Mouse (Mus musculus): Measurements from ENCODE around the gene Foxp1. TPM values are rescaled to one million over a fixed set of nuclear protein-coding genes. Genes with fewer than 3 reads are reported as not detected.

The Foxp1 gene
- total and polyA plus RNA-seq, 3 experiments: 16.1 to 42.0 TPM; not detected in 1

DNA sequence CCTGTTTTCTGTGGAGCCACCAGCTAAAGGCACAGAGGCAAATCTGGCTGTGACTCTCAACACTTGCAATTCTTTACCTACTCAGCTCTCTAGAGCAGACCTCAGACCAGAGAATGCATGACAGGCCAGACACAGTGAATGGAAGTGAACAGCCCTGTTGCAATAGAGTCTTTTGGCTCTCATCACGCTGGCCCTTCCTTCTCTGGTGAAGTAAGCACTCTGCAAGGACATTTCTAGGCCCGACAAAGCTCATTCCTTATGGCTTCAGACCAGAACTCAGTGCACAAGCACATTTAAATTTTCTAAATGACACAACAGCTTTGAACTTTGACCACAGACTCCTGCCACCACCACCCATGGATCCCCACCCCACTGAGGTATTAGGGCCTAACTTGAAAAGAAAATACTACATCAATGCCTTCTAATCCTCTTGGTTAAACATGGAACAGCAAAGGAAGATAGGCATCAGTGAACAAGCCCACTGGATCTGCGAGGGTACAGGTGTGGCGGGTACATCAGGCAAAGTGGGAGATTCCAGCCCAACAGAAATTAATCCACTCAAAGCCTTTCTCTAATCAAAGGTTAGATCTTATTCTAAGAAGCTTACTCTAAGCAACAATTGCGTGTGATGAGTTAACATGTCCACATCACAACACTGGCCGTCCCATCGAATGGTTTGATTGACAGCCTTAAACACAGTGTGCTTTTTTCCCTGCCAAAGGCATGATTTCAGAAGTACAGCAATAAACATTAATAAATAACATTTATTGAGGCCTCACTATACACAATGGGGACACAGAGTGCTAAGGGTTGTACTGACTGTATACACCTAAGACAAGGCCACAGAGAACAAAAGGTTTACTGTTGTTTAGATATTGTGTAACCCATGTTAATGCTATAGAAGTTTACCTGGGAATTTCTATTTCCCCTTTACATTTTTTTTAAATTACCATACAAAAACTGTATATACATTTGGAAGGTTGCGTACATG, 401.4 kb downstream of the Foxp1 start:
- no peak for DNase-seq (ENCODE audit: low read depth, low spot score)
- no peaks in the 10 kb centered on the region for H3K27me3 ChIP-seq (ENCODE audit: control insufficient read depth in 1 of 2, insufficient read depth in 2 of 2, low read length in 2 of 2)
- no peaks in the 10 kb centered on the region for H3K4me1 ChIP-seq (ENCODE audit: control insufficient read depth in 1 of 2, insufficient read depth in 2 of 2, low read length in 2 of 2)
- H3K4me3 ChIP-seq (ENCODE audit: control insufficient read depth in 1 of 2, insufficient read depth in 1 of 2, low read depth in 2 of 2, low read length in 2 of 2): no peak overlapping the region
- no peaks in the 10 kb centered on the region for H3K79me2 ChIP-seq (ENCODE audit: control insufficient read depth, insufficient read depth, low read length, poor library complexity)
- H3K36me3 ChIP-seq (ENCODE audit: control insufficient read depth in 1 of 2, insufficient read depth in 2 of 2, low read length in 2 of 2): no peaks in the 10 kb centered on the region
- no peaks in the 10 kb centered on the region for H3K9me3 ChIP-seq (replicated peaks; ENCODE audit: insufficient read depth, low read length)
- no peak overlapping the region for H3K27ac ChIP-seq (ENCODE audit: control insufficient read depth, low read depth, low read length)
- TF ChIP-seq HCFC1 (IDR thresholded peaks at IDR 0.05; ENCODE audit: low read depth, low read length) (no peak), RCOR1 (IDR thresholded peaks at IDR 0.05; ENCODE audit: low read depth, low read length) (no peak), MEF2A (IDR thresholded peaks at IDR 0.05; ENCODE audit: extremely low read depth, insufficient replicate concordance, low read depth, low read length, poor library complexity, severe bottlenecking) (no peak), CTCF (IDR thresholded peaks at IDR 0.05 in 2 of 3, conservative IDR thresholded peaks at IDR 0.05 in 1 of 3; ENCODE audit: control insufficient read depth in 1 of 3, insufficient read depth in 1 of 3, low read depth in 2 of 3, low read length in 3 of 3, poor library complexity in 1 of 3, severe bottlenecking in 1 of 3) (no peak), MAZ (IDR thresholded peaks at IDR 0.05; ENCODE audit: low read depth, low read length) (no peak)
- H3K9ac ChIP-seq (ENCODE audit: control insufficient read depth, low read depth, low read length, poor library complexity, severe bottlenecking): no peak overlapping the region

DNA sequence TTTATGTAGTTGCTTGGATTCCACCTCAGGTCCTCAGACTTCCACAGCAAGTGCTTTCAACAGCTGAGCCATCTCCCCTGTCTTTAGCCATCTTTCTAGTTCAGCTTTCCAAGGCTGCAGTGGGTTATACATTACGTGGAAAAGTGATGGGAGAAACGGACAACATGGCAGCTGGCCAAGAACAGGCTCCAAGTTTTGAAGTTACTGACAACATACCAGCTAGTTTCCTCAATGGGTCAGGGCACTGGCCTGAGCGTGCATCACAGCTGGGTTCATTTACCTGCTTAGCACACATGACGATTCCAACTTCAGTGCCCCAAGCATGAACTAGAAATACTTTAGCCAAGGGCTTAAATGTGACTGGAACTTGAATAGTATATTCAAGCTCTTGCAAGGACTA, 404.0 kb downstream of the Foxp1 start:
- Histone ChIP-seq H3K36me3 (ENCODE audit: control insufficient read depth in 1 of 2, insufficient read depth in 2 of 2, low read length in 2 of 2) (no peaks in the 10 kb centered on the region), H3K9me3 (replicated peaks; ENCODE audit: insufficient read depth, low read length) (no peaks in the 10 kb centered on the region), H3K4me3 (ENCODE audit: control insufficient read depth in 1 of 2, insufficient read depth in 1 of 2, low read depth in 2 of 2, low read length in 2 of 2) (no peak overlapping the region), H3K27ac (ENCODE audit: control insufficient read depth, low read depth, low read length) (no peak overlapping the region), H3K27me3 (ENCODE audit: control insufficient read depth in 1 of 2, insufficient read depth in 2 of 2, low read length in 2 of 2) (no peaks in the 10 kb centered on the region), H3K79me2 (ENCODE audit: control insufficient read depth, insufficient read depth, low read length, poor library complexity) (no peaks in the 10 kb centered on the region), H3K9ac (ENCODE audit: control insufficient read depth, low read depth, low read length, poor library complexity, severe bottlenecking) (no peak overlapping the region), H3K4me1 (ENCODE audit: control insufficient read depth in 1 of 2, insufficient read depth in 2 of 2, low read length in 2 of 2) (no peaks in the 10 kb centered on the region)
- TF ChIP-seq KAT2A (conservative IDR thresholded peaks at IDR 0.05; ENCODE audit: low read depth, low read length) (no peak), TCF12 (IDR thresholded peaks at IDR 0.05; ENCODE audit: low read depth, low read length) (no peak), RAD21 (IDR thresholded peaks at IDR 0.05; ENCODE audit: low read depth, low read length) (no peak), JUND (IDR thresholded peaks at IDR 0.05; ENCODE audit: low read depth, low read length) (no peak), TAL1 (IDR thresholded peaks at IDR 0.05; ENCODE audit: low read length) (no peak), ELF1 (IDR thresholded peaks at IDR 0.05; ENCODE audit: low read depth, low read length) (no peak), UBTF (IDR thresholded peaks at IDR 0.05; ENCODE audit: borderline replicate concordance, insufficient read depth, low read depth, low read length) (no peak), MAZ (IDR thresholded peaks at IDR 0.05; ENCODE audit: low read depth, low read length) (no peak), USF2 (IDR thresholded peaks at IDR 0.05; ENCODE audit: borderline replicate concordance in 1 of 2, insufficient read depth in 1 of 2, low read depth in 1 of 2, low read length in 2 of 2) (no peak), POLR2A (IDR thresholded peaks at IDR 0.05; ENCODE audit: control insufficient read depth in 1 of 2, insufficient read depth in 1 of 2, low read depth in 1 of 2, low read length in 2 of 2, poor library complexity in 1 of 2) (no peak), ZNF384 (IDR thresholded peaks at IDR 0.05; ENCODE audit: low read depth, low read length) (no peak), BHLHE40 (IDR thresholded peaks at IDR 0.05; ENCODE audit: borderline replicate concordance, low read depth, low read length) (no peak), CHD1 (IDR thresholded peaks at IDR 0.05; ENCODE audit: low read depth, low read length) (no peak), GATA1 (IDR thresholded peaks at IDR 0.05; ENCODE audit: low read depth, low read length) (no peak), TBP (IDR thresholded peaks at IDR 0.05; ENCODE audit: low read depth, low read length) (no peak), GABPA (IDR thresholded peaks at IDR 0.05; ENCODE audit: low read depth, low read length) (no peak)
- DNase-seq (ENCODE audit: low read depth, low spot score): no peak

Data from MEL (cell line).